Mouse (Mus musculus): Measurements from ENCODE around the gene Gm47791. TPM values are rescaled to one million over a fixed set of nuclear protein-coding genes. Genes with fewer than 3 reads are reported as not detected.

The Gm47791 gene
- total RNA-seq, 1 experiment from 2014 or later = not detected

DNA sequence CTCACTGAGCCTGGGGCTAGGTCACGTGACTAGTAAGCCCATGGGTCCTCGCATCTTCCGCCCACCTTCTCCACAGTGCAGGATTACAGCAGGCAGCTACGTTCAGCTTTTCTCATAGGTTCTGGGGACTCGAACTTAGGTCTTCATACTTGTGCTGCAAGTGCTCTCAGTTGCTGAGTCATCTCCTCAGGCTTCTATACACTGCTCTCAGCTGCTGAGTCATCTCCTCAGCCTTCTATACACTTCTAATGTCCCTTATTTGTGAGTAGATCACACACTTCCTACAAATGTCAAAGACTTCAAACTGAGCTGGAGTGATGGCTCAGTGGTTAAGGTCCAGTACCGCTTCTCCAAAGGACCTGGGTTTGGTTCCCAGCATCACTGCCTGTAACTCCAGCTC lies 21.2 kb upstream of the Gm47791 start:
- no peak for ATAC-seq (ENCODE audit: extremely low read depth, insufficient number of reproducible peaks, low FRiP score, poor library complexity, severe bottlenecking)

DNA sequence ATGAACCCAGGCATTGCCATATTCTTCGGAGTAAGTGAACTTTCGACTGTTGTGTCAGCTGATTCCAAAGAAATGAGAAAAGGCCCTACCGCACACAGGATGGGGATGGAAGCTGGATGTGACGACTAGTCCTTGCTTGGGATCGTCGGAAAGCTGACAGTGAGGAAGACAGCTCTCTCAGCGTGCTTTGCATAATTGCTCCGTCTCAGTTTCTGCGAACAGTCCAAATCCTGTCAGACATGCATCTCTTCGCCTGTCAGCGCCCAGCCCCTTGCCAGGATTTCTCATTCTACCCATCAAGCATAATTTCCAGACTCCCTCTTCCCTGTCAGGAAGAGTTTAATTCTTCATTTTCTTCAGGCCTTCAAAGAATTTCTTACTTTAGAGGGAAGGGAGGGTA lies 20.1 kb upstream of the Gm47791 start:
- ATAC-seq (ENCODE audit: extremely low read depth, insufficient number of reproducible peaks, low FRiP score, poor library complexity, severe bottlenecking) = no peak

DNA sequence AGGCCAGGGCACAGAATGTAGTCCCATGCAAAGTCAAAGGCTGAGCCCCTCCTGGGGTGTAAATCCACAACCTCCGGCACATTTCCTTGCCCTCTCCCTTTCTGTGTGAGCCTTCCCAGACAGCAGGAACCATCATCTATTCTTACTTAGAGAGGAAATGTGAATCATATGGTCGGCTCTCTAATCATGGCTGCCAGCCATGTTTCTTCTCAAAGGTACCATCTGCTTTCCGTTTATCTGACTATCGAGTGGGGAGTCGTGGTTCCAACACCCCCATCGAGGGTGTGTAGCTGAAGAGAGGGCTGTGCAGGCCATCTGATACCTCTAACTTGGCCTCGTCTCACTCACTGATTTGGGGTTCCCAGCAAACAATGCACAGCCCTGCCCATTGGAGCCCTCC lies 17.0 kb upstream of the Gm47791 start:
- no peak for ATAC-seq (ENCODE audit: extremely low read depth, insufficient number of reproducible peaks, low FRiP score, poor library complexity, severe bottlenecking)

DNA sequence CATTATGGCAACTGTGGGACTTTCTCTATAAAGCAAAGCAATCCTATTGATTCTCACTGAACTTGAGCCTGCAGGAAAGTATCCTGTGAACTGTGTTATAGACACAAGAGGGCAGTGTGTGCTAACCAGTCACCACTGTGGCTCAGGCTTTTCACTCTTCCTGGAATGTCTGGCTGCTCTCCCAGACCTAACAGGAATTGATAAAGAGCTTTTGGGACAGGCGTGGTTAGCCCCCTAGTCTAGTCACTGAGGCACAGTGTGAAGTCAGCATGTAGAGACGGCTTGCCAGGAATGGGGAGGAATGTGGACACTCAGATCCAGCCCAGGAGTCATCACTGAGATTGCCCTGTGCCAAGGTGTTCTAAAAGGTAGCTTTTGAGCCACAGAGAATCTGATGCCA lies 16.4 kb upstream of the Gm47791 start:
- peak; percentile 75 for ATAC-seq (ENCODE audit: extremely low read depth, insufficient number of reproducible peaks, low FRiP score, poor library complexity, severe bottlenecking)

DNA sequence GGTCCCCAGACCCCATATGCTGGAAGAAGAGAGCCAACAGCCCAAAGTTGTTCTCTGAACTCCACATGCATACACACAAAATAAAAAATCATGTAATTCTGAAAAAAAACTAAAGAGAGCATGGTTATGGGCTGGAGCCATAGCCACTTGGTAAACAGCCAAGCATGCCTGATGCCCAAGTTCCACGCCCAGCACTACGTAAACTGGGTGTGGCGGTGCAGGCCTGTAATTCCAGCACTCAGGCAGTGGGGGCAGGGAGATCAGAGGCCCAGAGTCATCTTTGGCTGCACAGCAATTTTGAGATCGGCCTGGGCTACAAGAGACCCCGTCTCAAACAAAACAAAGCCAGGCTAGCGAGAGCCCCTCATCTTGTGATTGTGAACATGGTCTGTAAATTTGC lies 14.5 kb upstream of the Gm47791 start:
- ATAC-seq (ENCODE audit: extremely low read depth, insufficient number of reproducible peaks, low FRiP score, poor library complexity, severe bottlenecking) = no peak

DNA sequence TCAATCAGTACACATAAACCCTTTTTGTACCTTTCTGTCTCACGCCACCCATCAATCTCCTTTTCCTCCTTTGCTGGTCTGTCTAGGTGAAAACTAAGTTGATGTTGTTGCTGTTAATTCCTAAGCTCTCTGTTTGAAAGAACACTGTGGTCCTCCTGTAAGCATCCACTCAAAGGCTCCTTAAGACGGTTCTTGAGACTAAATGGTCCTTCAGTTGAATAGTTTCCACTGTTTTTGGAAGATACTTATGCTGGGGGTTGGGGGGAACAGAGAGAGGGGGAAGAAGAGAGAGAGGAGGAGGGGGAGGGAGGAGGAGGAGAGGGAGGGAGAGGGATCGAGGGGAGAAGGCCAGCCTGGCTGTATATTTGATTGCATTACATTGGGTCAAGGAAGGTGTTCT lies 12.5 kb upstream of the Gm47791 start:
- no peak for ATAC-seq (ENCODE audit: extremely low read depth, insufficient number of reproducible peaks, low FRiP score, poor library complexity, severe bottlenecking)

DNA sequence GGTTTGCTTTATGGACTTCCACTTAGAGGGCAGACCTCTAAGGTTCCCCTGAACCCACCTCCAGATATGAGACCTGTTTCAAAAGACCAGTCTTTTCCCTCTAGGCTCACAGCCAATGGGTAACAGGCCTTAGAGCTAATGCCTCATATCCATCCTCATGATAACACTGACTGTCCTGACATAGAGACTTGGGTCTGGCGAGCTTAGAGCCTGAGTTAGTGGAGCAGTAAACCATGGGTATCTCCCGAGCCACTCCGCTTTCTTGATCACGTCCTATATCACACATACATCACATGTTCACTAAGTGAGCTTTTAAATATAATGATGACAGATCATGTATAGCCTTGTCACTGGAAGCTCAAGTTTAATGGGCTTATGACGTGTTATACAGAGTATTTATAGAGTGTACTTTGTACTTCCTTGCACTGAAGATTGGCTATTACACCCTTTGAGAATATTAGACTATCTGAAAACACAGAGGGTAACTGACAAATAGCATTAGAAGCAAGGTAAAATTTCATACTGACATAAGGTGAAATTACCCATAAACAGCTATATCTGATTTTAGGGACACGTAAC lies 8.4 kb upstream of the Gm47791 start:
- ATAC-seq (ENCODE audit: extremely low read depth, insufficient number of reproducible peaks, low FRiP score, poor library complexity, severe bottlenecking) = no peak

DNA sequence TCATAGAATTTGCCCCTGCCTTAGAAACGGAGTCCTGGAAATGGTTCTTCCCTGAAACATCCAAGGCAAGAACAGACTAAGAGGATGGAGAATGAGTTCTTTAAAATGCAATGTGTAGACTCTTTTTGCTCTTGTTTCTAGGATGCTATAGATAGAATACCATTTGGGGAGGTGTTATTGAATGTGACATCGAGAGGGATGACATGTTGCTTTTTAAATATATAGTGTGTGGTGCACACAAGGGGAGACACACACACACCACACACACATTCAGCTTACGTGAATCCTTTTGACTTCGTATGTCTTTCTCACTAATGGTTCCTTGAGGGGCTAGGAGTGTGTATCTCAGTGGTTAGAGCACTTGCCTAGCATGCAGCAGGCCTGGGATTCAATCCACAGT lies 4.2 kb upstream of the Gm47791 start:
- no peak for ATAC-seq (ENCODE audit: extremely low read depth, insufficient number of reproducible peaks, low FRiP score, poor library complexity, severe bottlenecking)

DNA sequence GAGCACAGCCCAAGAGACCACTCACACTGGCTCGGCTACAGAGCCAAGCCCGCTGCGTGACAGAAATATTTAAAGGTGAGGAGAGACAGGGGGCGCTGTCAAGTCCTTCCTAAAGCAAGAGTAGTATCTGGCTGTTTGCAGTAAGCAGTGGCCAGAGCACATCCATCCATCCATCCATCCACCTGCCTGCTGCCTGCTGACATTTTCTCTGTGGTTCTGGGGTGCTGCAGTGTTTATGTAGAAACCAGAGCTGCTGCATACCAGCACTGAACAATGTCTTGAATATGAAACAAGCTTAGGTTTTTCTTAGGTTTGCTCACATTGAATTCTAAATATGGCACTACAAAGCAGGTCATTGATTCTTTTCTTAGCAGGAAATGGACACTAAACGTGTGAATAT lies 2.2 kb upstream of the Gm47791 start:
- no peak for ATAC-seq (ENCODE audit: extremely low read depth, insufficient number of reproducible peaks, low FRiP score, poor library complexity, severe bottlenecking)

DNA sequence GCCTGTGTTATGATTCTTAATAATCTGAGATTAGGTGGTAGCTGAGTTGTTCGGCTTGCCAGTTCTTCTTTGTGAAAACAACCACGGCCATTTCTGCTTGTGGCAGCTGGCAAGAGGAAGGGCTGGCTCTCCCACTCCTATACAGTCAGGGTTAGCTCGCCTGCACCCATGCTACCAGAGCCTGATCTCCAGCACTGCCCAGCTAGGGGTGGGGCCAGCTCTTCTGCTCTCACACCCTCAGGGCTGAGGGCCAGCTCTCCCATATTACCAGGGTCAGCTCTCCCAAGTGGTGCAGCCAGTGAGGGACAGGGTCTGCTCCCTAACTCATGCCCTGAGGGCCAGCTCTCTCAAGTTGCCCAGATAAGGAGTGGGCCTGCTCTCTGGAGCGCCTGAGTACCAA lies 1.4 kb upstream of the Gm47791 start:
- ATAC-seq (ENCODE audit: extremely low read depth, insufficient number of reproducible peaks, low FRiP score, poor library complexity, severe bottlenecking) = no peak

DNA sequence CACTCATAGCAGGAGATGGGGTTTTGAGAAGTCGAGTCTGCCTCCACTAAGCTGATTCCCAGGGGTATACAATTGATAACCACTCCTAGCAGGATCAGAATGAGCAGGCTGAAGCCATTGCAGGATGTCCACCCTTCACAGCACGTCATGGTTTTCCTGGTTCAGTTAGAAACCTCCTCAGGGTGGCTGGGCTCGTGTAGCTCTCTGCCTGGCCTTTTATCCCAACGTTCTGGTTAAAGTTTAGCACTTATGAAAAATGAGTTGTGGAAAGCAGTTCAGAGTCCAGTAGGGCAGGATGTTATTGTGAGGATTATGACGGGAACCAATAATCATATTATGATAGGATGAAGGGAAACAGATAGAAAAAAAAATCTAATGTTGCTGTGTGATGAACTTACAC lies 2.8 kb downstream of the Gm47791 start, which contains the start of gene Tm4sf20:
TSS of gene Tm4sf20 (minus strand) at position 193 of the 400 bp plus-strand sequence.
- no peak for ATAC-seq (ENCODE audit: extremely low read depth, insufficient number of reproducible peaks, low FRiP score, poor library complexity, severe bottlenecking)

DNA sequence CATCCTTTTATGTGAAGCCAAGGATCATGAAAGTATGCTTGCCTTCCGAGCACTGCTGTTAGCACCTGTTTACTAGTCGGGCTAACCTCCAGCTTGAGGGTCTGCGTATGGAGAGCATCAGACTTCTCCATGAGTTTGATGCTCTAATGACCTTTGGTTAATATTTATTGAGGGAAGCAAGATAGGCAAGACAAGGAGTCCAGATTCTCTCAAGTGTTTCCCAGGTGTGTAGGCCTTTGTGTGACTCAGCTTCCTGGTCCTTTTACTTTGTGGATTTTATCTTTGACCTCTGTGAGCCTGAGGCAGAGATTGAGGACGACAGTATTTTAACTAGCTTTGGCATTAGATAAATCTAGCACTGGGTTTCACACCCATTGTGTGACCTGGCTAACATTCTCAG lies 4.4 kb downstream of the Gm47791 start:
- no peak for ATAC-seq (ENCODE audit: extremely low read depth, insufficient number of reproducible peaks, low FRiP score, poor library complexity, severe bottlenecking)

DNA sequence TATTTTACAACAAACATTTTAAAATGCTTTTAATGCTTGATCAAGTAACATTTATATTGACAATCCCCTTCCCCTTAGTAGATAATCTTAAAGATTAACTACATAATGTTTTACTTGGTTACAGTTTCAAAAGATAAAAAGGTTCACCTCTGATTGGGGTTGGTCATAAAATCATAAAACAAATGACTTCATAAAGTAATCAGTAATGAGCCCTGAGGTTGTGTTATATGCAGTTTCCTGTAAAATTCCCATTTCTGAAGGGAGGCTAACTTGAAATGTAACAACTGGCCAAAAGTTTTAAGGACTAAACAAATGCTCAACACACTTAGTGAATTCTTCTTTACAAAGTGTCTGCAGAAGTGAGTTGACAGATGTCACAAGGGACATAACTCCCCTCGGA lies 4.8 kb downstream of the Gm47791 start:
- no peak for ATAC-seq (ENCODE audit: extremely low read depth, insufficient number of reproducible peaks, low FRiP score, poor library complexity, severe bottlenecking)

DNA sequence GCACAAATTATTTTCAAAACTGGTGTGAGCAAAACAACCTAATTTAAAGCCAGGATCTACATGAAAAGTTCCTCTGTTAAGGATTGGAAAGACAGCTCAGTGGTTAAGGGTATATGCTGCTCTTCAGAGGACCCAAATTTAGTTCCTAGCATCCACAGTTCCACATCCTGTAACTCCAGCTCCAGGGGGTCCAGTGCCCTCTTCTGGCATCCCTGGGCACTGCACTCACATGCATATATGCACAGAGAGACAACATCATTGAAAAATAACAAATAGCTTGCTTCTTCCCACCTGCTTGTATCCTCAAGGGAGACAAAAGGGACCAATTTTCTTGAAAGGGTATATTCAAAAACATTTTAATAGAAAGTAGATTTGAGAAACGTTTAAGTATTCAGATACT lies 8.8 kb downstream of the Gm47791 start:
- no peak for ATAC-seq (ENCODE audit: extremely low read depth, insufficient number of reproducible peaks, low FRiP score, poor library complexity, severe bottlenecking)

DNA sequence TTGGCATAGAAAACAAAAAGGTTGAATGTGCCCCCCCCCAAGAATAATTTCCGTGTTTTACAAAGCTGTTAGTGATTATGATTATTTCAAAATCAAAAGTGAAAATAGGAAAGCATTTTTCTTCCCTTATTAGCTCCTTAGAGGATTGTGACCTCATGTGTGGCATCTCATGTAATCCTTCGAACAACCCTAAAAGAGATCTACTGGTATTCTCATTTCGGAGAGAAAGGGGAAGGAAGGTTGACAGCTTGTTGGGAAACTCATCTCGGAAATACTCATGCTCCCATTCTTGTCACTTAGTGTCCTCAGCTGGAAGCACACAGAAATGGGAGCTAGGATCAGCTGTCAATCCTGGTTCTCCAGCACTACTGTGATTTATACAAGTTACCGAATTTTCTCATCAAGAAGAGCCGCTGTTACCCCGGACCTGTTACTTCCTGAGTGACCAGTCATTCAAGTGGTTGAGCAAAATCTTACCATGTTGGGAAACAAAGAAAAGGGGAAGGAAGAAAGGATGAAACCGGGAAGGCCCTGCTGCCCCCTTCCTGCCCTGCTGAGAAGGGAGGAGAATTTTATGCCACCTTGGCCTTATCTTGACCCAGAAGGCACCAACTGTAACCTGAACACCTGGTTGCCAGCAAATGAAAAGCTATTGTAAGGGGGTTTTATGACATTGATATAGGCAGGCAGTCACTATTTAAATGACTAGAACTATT lies 9.4 kb downstream of the Gm47791 start:
- peak; percentile 44; the same call in 1 of the 2 replicates for ATAC-seq (ENCODE audit: extremely low read depth, insufficient number of reproducible peaks, low FRiP score, poor library complexity, severe bottlenecking)

DNA sequence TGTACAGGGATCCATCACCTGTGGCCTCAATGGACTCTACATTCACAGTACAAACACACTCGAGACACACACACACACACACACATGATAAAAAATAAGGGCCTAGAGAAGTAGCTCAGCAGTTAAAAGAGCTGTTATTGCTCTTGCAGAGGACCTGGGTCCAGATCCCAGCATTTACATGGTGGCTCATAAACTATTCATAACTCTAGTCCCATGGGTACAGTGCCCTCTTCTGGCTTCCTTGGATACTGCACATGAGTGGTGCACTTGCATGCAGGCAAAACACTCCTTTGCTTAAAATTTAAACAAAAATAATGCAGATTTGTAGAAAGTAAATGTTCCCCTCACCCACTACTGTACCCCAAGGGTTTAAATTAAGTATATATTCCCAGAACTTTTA lies 11.5 kb downstream of the Gm47791 start:
- no peak for ATAC-seq (ENCODE audit: extremely low read depth, insufficient number of reproducible peaks, low FRiP score, poor library complexity, severe bottlenecking)

DNA sequence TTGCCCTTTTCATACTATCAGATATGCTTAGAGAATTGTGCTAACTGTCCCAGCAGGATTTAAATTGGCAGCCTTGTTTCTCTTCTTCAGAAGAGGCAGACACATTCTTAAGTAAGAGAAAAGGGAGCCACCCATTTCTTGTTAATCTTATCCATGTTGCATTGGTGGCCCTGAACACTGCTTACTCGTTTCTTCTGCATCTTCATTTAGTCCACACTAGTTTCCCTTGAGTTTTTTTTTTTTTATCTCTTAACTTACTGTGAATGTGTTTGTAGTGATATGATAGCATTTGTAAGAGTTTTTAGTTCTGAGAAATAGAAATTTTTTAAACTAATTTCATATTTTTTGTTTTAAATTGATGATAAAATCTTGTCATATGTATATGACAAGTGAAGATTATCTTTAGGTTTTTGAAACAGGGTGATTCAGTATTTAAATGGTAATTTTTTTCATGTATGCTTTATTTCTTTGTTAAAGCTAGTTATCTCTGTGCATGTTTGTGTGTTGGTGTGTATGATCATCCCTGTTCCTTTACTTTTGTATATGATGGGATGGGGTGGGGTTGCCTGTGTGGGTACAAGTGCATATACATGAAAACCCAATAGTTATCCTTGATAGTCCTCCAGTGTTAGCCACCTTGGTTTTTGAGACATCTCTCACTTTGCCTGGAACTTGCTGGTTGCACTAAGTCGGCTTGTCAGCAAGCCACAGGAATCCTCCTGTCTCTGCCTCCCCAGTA lies 23.2 kb downstream of the Gm47791 start:
- ATAC-seq (ENCODE audit: extremely low read depth, insufficient number of reproducible peaks, low FRiP score, poor library complexity, severe bottlenecking) = no peak

DNA sequence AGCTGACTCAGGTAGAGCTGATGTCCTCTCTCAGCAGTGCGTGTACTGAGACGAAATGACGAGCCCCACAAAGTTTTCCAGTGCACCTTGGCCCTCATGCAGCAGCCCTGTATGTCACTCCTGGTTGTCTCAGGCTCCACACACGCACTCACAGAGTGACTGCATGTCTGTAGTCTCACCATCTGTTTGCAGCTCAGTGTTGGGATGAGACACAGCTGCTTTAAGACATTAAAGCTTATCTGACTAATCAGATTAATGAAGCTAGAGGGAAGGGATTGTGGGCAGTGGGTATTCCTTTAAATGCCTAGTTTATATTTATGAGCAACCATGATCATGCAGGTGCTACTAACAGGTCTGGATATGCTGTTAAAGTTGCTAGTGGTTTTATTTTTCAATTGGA lies 24.6 kb downstream of the Gm47791 start:
- ATAC-seq (ENCODE audit: extremely low read depth, insufficient number of reproducible peaks, low FRiP score, poor library complexity, severe bottlenecking) = no peak

DNA sequence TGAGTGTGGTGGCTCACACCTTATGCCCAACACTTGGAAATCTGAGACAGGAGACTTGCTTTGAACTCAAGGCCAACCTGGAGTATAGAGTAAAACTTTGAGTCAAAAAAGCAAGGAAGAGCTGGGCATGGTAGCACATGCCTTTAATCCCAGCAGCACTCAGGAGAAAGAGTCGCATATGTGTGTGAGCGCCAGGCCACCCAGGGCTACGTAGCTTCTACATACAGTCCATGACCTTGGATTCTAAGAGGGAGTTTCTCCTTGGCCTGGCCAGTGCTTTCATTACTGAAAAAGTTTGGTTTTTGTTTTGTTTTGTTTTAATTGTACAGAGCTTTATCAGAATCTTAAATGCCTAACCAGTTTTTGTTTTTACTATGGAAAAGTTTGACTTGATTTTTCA lies 27.1 kb downstream of the Gm47791 start:
- ATAC-seq (ENCODE audit: extremely low read depth, insufficient number of reproducible peaks, low FRiP score, poor library complexity, severe bottlenecking) = no peak

DNA sequence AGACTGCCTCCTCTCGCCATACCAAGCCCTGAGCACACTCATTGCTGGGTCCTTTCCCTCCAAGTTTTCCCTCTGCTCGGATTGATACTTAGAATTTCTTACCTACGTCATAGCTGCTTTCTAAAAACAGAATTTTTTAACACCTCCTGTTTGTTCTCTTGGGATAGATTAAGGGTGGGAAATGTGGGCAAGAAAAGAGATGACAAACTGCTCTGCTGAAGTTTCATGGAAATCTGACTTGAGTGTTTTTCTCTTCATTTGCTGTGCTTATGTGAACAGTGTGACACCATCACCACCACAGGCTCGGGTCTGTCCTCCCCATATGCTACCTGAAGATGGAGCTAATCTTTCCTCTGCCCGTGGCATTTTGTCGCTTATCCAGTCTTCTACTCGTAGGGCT lies 29.5 kb downstream of the Gm47791 start:
- ATAC-seq (ENCODE audit: extremely low read depth, insufficient number of reproducible peaks, low FRiP score, poor library complexity, severe bottlenecking) = no peak

Measured in neutrophil, adult 5-6 weeks (primary cell).